Mouse (Mus musculus) heart, embryonic 10.5 days (tissue): ENCODE results near the gene Scd2. TPM values are rescaled to one million over a fixed set of nuclear protein-coding genes. Genes with fewer than 3 reads are reported as not detected.
"Not testable (repeated sequence)": the region's sequence is repeated elsewhere in the genome, so short reads cannot be mapped to it uniquely, and the experiment has no call there.

Experiments used
- DNase-seq: peaks from one replicate; pipeline ENCODE4 v3.0.0-alpha.2; 2017; ENCODE audit warnings: low spot score
- H3K27ac ChIP-seq: fragments of 300-500 bp; sonication (generic); 2 replicates; pipeline ENCODE4 v1.5.1; 2016; ENCODE audit warnings: mild to moderate bottlenecking
- H3K27me3 ChIP-seq: fragments of 300-500 bp; sonication (generic); 2 replicates; pipeline ENCODE4 v1.6.1; 2016; ENCODE audit warnings: mild to moderate bottlenecking; ENCODE audit not compliant: poor library complexity, insufficient read depth, severe bottlenecking
- H3K36me3 ChIP-seq: fragments of 300-500 bp; sonication (generic); 2 replicates; pipeline ENCODE4 v1.6.1; 2016; ENCODE audit warnings: mild to moderate bottlenecking, moderate library complexity
- H3K4me1 ChIP-seq: fragments of 300-500 bp; sonication (generic); 2 replicates; pipeline ENCODE4 v1.6.1; 2016; ENCODE audit warnings: mild to moderate bottlenecking
- H3K4me3 ChIP-seq: fragments of 300-500 bp; sonication (generic); 2 replicates; pipeline ENCODE4 v1.5.1; 2016; ENCODE audit warnings: mild to moderate bottlenecking, moderate library complexity
- H3K9me3 ChIP-seq: fragments of 300-500 bp; sonication (generic); 2 replicates; pipeline ENCODE4 v1.6.1; 2016; ENCODE audit warnings: mild to moderate bottlenecking, moderate library complexity
- WGBS: fragments of 180-500 bp; shearing (Covaris S2); methylation state at CpG from one replicate; pipeline ENCODE4 v1.1.7; 2016; 5-methylcytosine and 5-hydroxymethylcytosine counted together
- polyA plus RNA-seq: library from polyadenylated mRNA; unstranded; fragments of >200 nt; fragmentation: Nextera tagmentation; extraction: Ambion mirVana; gene quantifications from 2 replicates; pipeline ENCODE4 v1.2.1, GENCODE M21; 2016

The Scd2 gene
- polyA plus RNA-seq, result 195 and 207 TPM in 2 replicates

- Histone ChIP-seq H3K36me3 (peaks cover 33% of the 10 kb centered on the region), H3K4me3 (peak within 1 kb of the TSS; percentile 91), H3K4me1 (peaks cover 62% of the 10 kb centered on the region), H3K27me3 (no peaks in the 10 kb centered on the region), H3K9me3 (no peaks in the 10 kb centered on the region), H3K27ac (peak within 1 kb of the TSS; percentile 96)
- WGBS, result 2% methylated on average over 21 of the region's 21 CpGs
- DNase-seq, result no peak
These were observed at the start of gene Scd2 for GRCm38 (mm10) chr19:44292941-44293768. Gene Scd2 (plus strand): TSS chr19:44293674.

GRCm38 (mm10) chr19:44245761-44246171 lies 47.7 kb upstream of the Scd2 start:
- Histone ChIP-seq H3K4me3 (peak overlapping the region; percentile 25; the same call in 1 of the 2 replicates), H3K27me3 (no peaks in the 10 kb centered on the region), H3K27ac (no peak overlapping the region), H3K4me1 (peaks cover 31% of the 10 kb centered on the region), H3K9me3 (no peaks in the 10 kb centered on the region), H3K36me3 (no peaks in the 10 kb centered on the region)
- no peak for DNase-seq
- WGBS, result 7% methylated on average over 5 of the region's 5 CpGs

GRCm38 (mm10) chr19:44246341-44246911 lies 47.0 kb upstream of the Scd2 start:
- Histone ChIP-seq H3K36me3 (no peaks in the 10 kb centered on the region), H3K27me3 (peaks cover under 1% of the 10 kb centered on the region; the same call in 1 of the 2 replicates), H3K4me1 (peaks cover 31% of the 10 kb centered on the region), H3K27ac (no peak overlapping the region), H3K9me3 (no peaks in the 10 kb centered on the region), H3K4me3 (peak overlapping the region; percentile 25; the same call in 1 of the 2 replicates)
- 24% methylated on average over 11 of the region's 11 CpGs for WGBS
- no peak for DNase-seq

- no peak for DNase-seq
- Histone ChIP-seq H3K9me3 (no peaks in the 10 kb centered on the region), H3K27ac (peak overlapping the region; percentile 88), H3K4me3 (peak overlapping the region; percentile 62), H3K27me3 (peaks cover 7% of the 10 kb centered on the region; the same call in 1 of the 2 replicates), H3K4me1 (peaks cover 31% of the 10 kb centered on the region), H3K36me3 (no peaks in the 10 kb centered on the region)
- WGBS, result under 1% methylated on average over 25 of the region's 25 CpGs
These were observed 46.0 kb upstream of the Scd2 start for GRCm38 (mm10) chr19:44247281-44248080.

- H3K9me3 ChIP-seq, result no peaks in the 10 kb centered on the region
- peaks cover 14% of the 10 kb centered on the region for H3K27me3 ChIP-seq
- WGBS, result 3% methylated on average over 36 of the region's 36 CpGs
- H3K4me1 ChIP-seq, result peaks cover 31% of the 10 kb centered on the region
- H3K4me3 ChIP-seq, result peak overlapping the region; percentile 62
- peak; percentile 100 for DNase-seq
- peak overlapping the region; percentile 88 for H3K27ac ChIP-seq
- no peaks in the 10 kb centered on the region for H3K36me3 ChIP-seq
These were observed 45.2 kb upstream of the Scd2 start for GRCm38 (mm10) chr19:44248081-44248853.

GRCm38 (mm10) chr19:44248854-44249351 lies 44.6 kb upstream of the Scd2 start:
- Histone ChIP-seq H3K9me3 (no peaks in the 10 kb centered on the region), H3K4me3 (peak overlapping the region; percentile 62), H3K4me1 (peaks cover 31% of the 10 kb centered on the region), H3K27ac (peak overlapping the region; percentile 88), H3K27me3 (peaks cover 14% of the 10 kb centered on the region), H3K36me3 (no peaks in the 10 kb centered on the region)
- DNase-seq, result no peak
- 76% methylated on average over 11 of the region's 11 CpGs for WGBS

GRCm38 (mm10) chr19:44251138-44251537 lies 42.3 kb upstream of the Scd2 start:
- not testable (repeated sequence) for H3K9me3 ChIP-seq, DNase-seq, H3K4me3 ChIP-seq, H3K27ac ChIP-seq, H3K36me3 ChIP-seq
- 89% methylated on average over 6 of the region's 6 CpGs for WGBS
- peaks cover 14% of the 10 kb centered on the region for H3K27me3 ChIP-seq
- peaks cover 29% of the 10 kb centered on the region for H3K4me1 ChIP-seq

- H3K27me3 ChIP-seq, result peaks cover 14% of the 10 kb centered on the region
- no peak overlapping the region for H3K27ac ChIP-seq
- no peak for DNase-seq
- H3K4me3 ChIP-seq, result no peak overlapping the region
- WGBS, result 63% methylated on average over 12 of the region's 12 CpGs
- no peaks in the 10 kb centered on the region for H3K36me3 ChIP-seq
- peaks cover 20% of the 10 kb centered on the region for H3K4me1 ChIP-seq
- no peaks in the 10 kb centered on the region for H3K9me3 ChIP-seq
These were observed 41.4 kb upstream of the Scd2 start for GRCm38 (mm10) chr19:44251936-44252558.

GRCm38 (mm10) chr19:44254106-44254505 lies 39.4 kb upstream of the Scd2 start:
- H3K36me3 ChIP-seq, H3K4me3 ChIP-seq, H3K4me1 ChIP-seq, DNase-seq, H3K9me3 ChIP-seq, H3K27ac ChIP-seq: not testable (repeated sequence)
- H3K27me3 ChIP-seq, result peaks cover 14% of the 10 kb centered on the region
- WGBS, result 86% methylated on average over 4 of the region's 4 CpGs

- no peak for DNase-seq
- WGBS, result 87% methylated on average over 13 of the region's 13 CpGs
- H3K4me3 ChIP-seq, result no peak overlapping the region
- H3K36me3 ChIP-seq, result no peaks in the 10 kb centered on the region
- no peaks in the 10 kb centered on the region for H3K4me1 ChIP-seq
- H3K27me3 ChIP-seq, result peaks cover 7% of the 10 kb centered on the region
- H3K9me3 ChIP-seq, result no peaks in the 10 kb centered on the region
- no peak overlapping the region for H3K27ac ChIP-seq
These were observed 36.0 kb upstream of the Scd2 start for GRCm38 (mm10) chr19:44257377-44257966.

GRCm38 (mm10) chr19:44259484-44259883 lies 34.0 kb upstream of the Scd2 start:
- Histone ChIP-seq H3K4me1 (no peaks in the 10 kb centered on the region), H3K27me3 (no peaks in the 10 kb centered on the region), H3K27ac (no peak overlapping the region), H3K4me3 (no peak overlapping the region), H3K9me3 (no peaks in the 10 kb centered on the region), H3K36me3 (no peaks in the 10 kb centered on the region)
- 68% methylated on average over 4 of the region's 4 CpGs for WGBS
- DNase-seq, result no peak
